Mouse (Mus musculus) MN1 (cell line): ENCODE data around the gene Phf24.

ENCODE experiments used
- DNase-seq: peaks from one replicate; pipeline ENCODE4 v3.0.0-alpha.2; 2016; ENCODE audit warnings: low spot score

The Phf24 gene

DNA sequence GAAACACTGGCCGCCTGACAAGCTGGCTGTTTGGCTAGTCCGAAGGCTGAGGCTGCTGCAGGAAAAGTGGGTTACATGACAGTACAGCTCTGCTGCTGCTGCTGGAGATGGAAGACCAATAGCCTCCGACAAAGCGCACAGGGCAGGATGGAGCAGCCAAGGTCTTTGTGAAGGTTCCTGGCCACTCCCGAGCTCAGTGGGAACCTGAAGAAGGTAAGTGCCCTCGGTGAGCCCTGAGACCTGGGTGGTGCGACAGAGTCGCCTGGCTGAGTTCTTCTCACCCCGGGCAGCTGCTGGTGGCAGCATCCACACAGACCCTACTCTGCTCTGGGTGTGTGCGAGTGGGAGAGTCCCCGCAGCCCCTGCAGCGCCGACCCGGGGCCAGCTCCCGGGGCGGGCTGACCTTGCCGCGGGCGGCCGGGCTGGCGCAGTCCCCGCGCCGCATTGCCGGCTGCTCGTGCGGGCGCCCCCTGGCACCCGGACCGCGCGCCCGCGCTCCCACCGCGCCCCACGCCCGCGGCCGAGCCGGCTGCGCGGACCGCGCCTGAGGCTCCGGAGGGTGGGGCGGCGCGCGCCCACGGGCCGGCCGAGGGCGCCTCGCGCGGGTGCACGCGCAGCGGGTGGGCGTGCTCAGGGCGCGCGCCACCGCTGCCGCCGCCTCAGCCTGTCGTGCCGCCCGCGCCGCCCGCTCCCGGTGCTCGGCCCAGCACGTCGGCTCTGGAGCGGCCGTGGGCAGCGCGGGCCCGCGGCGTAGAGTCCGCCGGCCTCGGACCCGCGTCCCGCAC is at the start of gene Phf24:
Gene Phf24 (plus strand): TSS at position 44 of the 785 bp plus-strand sequence.
- DNase-seq = no peak

DNA sequence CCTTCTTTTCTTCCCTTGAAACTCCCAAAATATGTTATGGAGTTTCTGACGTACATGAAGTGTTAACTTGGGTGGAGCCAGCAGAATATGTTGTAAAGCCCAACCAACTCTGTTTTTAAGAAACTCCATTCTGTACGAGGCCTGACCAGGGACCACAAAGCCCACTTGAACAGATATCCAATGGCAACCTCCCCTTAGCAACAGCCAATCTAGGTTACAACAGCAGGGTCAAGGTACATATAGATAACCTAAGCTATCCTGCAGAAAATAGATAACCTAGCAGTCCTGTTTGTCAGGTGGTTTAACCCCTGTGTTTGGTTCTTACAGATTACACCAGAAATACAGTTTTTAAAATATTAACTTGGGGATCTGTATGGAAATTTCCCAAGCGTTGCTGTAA is 49.1 kb upstream of the Phf24 start:
- no peak for DNase-seq

DNA sequence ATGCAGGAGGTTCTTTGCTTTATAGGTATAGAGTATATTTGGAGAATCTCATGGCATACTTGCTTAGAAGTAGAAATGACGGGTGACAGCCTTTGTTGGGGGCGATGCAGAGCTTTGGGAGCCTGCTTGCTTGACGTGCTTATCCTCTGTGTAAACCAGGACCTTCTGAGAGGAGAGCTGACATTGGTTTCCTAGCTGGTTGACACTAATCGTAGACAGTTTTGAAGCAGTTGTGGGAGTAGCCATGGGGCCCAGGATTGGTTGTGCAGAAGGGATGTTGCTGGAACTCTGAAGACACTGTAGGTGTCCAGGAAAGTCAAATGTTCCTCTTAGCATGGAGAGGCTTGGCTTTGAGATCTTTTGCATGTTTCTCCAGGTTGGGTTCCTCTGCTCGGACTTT is 48.3 kb upstream of the Phf24 start:
- DNase-seq = no peak

DNA sequence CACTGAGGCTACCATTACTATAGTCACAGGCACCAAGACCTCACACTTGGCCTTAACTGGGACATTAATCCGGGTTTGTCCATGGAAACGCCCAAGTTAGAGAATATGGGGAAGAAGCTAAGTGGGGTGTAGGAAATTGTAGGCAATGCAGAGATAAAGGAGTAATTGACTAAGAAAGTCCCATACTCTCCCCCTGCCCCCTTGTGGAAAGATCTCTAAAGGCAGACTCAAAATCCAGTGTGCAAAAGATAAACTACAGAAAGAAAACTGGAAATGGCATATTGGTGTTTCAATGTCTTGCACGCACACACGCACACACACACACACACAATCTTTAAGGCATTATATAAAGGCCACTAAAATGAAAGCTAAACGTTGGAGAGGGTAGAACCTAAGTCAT is 45.7 kb upstream of the Phf24 start:
- DNase-seq = no peak

DNA sequence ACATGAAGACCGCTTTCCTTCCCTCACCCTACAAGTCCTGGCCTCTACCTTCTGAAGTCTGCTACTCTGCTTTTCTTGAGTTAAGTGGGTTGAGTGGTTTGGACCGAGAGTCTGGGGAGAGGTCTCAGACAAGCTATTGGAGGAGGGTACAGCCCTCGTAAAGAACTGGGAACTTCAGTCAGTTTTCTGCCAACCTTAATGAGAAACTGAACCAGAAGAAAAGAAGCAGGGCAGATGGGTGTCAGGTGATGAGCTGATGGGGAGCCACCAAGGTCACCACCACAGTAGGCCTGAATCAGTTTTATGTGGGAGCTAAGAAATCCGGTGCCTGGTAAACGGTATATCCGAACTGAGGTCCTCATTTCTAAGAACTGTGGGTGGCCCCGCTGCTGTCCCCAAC is 44.3 kb upstream of the Phf24 start:
- no peak for DNase-seq

DNA sequence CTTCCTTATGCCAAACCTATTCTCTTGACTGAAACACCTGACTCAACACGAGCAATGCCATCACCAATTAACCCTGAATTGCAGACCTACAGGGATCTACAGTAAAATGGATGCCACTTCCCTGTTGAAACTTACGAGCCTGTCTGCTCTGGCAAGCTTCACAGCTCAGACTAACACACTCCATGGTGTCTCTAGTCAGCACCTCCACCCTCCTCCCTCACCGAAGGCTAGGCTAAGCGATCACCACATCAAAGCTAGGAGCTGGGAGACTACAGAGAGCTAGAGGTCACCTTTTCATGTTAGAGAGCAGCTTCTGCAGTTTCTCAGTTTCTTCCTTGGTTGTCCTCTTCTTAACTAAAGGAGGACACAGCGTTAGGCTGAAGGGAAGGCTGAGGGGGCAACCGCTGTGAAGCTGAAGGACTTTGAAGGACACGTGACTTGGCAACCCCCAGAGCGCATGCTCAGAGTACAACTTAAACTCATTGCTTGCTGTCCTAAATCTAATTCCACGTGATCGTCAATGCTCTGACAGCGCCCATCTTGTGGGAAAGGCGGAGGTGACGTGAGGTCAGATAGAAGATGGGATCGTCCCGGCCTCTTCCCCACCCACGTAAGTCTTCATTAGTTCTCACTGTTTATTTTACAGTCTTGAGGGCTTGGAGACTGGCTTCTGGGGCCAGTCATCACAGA is 43.6 kb upstream of the Phf24 start:
- no peak for DNase-seq

DNA sequence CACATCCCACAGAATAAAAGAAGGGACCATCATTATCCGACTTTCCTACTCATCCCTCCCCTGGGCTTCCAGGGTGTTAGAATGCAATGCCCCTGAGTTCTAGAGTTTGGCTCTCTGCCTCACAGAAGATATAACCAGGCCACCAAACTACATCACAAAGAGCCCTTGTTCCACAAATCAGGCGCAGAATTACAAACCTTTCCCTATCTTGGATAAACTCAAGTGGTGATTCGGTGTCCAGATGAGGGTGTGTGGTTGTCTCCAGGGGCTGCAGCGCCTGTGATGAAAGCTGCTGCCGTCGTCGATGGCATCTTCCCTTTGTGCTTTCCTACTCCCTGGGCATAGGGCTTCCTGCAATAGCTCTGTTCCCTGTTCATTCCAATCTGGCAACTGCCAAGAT is 42.3 kb upstream of the Phf24 start, which contains the start of gene Fam205c:
Gene Fam205c (minus strand): TSS at position 101 of the 400 bp plus-strand sequence.
- DNase-seq = no peak

DNA sequence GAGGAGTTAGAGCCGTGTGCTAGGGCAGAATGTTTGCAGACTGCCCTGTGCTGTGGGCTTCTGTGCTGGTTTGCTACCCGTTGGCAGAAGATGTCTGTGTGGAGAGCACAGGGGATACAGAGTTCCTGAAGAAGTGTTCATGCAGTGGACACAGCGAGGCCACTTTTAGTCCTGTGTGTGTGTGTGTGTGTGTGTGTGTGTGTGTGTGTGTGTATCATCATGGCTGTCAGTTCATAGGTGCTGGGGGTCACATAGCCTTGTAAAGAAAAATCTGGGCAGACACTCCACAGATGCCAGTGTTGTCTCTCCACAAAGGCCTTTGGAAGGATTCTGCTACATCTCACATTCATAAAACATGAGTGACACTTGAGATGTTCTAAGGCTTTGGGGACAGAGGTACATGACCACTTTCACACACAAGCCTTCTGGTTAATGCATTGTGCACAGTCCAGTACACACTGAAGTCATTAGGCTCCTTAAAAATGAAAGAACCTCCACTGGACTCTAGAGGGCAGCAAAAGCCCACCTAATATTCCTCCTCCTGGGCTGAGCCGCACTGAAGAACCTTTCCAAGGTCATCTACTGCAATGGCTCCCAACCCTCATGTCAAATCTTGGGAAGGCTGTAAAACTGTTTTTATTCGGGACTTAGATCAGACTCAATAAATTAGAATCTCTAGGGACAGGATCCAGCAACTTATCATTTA is 39.7 kb upstream of the Phf24 start:
- DNase-seq = peak; percentile 75

DNA sequence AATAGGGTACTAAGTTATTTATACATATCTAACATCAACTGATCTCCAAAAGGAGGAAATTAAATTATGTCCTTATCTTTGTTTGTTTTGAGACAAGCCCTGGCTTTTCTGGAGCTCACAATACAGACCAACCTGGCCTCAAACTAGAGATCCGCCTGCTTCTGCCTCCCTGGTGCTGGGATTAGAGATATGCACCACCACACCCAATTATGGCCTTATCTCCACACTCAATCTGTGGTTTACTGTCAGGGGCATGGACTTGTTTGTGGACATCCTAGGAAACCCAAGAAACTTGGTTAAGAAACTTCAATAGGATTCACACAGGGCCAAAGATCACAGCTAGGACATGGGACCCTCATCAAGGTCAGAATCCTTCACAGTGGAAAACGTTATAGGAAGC is 38.8 kb upstream of the Phf24 start:
- no peak for DNase-seq

DNA sequence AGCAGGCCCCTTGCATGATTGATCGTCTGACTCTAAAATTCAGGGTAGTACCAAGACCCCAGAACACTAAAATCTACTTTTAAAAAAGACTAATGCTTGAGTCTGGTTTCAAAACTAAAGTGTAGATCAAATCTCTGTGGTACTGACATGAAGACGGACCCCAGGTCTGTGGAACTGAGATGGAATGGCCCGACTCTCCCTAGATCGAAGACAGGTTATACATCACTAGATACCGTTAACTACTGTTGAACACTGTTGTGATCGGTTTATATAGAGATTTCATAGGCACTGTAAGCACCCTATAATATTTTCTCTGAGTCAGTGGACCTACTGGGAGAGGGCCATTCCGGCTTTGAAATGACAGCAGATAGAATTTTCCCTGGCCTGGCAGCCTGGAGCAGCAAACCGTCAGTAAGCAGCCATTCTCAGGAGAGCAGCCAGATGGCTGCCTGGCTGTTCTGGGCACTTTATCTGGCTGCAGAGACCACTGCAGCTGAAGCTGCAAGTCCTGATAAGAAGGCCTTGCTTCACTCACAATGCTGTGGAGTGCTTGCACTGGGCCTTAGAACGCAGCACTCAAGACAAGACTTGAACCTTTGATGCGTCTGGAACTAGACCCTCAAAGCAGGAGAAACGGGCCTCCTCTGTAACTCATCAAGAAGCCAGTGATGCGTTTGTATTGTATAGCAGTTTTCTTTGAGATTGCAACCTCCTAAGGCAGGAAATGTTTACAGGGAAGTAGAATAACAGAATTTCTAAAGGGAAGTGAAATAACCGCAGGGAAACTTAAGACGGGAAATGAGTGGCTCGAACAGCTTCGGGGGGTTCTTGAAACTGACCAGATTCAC is 36.4 kb upstream of the Phf24 start:
- DNase-seq = peak; percentile 14

DNA sequence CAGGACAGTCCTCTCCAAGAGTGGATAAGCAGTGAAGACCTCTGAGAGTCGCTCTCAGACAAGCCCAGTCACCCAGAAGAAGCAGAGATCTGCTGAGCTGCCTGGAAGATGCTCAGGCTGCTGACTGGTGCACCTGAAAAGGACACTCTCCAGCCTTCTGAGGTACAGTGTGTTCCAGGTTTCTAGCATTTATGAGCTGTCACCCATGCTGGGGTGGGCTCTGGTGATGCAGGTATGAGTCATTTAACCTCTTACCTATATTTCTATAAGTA is 35.8 kb upstream of the Phf24 start:
- no peak for DNase-seq

DNA sequence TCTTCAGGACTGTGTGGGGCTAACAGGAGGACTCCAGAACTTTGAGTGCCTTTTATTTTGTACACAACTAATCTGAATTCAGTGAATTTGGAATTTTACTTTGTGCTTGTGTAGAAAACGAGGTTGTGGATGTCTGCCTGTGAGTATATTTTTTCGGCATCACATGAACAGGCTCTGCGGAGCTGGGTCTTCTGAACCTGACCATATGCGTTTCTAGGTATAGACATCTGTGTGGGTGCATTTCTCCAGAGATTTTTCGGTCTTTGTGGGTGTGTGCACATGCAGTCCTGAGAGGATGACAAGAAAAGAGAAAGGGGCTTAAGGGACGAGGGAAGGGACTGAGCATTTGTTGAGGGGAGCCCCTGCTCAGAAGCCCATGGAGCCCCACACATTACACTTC is 29.5 kb upstream of the Phf24 start:
- no peak for DNase-seq

DNA sequence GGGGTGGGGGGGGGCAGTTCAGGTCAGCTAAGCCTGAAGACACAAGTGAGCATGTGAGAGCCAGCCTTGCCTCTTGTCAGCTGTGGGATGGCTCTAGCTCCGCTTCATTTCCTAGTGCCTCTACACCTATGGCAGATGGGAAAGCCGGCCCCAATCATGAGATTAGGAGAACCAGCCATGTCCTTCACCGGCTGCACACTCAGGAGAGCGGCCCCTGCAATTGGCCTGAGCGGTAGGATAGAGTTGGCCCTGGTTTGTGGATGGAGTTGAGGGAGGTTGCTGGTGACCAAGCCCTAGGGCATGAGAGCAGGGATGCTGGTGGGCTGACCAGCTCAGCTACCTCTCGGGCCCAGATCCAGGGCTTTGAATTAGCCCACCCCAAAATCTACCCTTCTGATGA is 27.7 kb upstream of the Phf24 start:
- DNase-seq = no peak

DNA sequence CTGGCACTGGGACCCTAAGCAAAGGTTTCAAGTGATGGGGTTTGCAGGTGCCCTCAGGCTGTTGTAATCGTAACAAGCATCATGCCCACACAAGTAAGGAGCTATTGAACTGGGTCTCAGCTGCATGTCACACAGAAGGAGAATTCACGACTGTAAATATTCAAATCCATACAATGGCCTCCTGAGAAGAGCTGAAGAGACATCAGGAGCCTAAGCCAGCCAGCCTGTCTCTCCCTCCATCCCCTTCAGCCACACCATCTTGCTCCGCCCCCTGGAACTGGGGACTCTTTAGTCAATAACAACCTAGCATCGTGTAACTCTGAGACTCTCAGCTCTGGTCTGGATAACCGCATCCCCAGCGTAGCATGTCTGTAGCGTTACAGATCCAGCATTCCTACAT is 25.3 kb upstream of the Phf24 start:
- DNase-seq = no peak

DNA sequence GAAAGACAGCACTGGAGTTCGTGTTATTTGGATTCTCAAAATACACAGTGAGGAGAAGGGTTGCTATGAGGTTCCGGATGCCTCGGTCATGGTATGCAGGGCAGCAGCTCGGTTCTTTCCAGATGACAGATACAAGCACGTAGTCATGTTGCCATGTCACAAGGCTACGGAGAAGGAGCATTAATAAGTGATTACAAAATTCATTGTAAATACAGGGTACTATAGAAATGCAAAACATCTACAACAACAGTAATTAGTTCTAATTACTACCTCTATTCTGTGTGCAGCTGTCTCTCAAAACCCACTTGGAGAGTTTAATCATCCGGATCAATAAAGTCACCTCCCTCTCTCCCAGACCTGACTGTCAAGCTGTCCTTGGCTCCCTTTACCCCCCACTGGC is 21.3 kb upstream of the Phf24 start:
- no peak for DNase-seq

DNA sequence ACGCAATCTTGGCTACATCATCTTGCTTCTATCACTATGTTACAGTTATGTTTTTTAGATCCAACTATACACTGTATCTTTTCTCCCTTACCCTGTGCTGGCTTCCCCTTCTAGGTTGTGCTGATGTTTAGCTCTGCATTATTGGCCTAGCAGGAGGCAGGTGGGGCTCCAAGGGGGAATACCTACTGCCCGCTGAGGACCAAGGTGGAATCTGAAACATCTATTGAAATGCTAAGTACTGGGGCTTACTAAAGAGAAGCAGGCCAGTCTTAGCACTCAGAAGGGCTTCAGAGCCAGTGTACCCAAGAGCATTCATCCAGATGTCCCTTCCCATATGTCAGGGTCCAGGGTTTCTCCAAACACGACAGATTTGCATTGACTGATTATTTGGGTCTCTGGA is 17.5 kb upstream of the Phf24 start:
- DNase-seq = no peak

DNA sequence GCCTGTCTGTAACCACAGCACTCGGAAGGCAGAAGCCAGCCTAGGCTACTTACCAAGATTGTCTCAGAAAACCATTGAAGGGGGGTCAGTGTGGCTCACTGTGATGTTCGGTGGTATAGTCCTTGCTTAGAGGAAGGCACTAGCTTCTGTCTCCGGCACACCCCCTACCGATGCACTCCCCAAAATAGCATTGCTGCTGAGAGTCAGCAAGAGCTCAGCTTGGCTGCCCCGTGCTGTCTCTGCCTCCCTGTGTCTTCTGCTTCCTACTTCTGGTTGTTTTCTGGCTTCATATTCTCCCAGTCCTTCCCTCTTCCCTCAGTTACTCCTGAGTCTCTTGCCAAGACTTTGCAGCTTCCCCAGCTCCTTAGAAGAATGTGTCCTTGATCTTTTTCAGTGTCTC is 15.6 kb upstream of the Phf24 start:
- DNase-seq = no peak

DNA sequence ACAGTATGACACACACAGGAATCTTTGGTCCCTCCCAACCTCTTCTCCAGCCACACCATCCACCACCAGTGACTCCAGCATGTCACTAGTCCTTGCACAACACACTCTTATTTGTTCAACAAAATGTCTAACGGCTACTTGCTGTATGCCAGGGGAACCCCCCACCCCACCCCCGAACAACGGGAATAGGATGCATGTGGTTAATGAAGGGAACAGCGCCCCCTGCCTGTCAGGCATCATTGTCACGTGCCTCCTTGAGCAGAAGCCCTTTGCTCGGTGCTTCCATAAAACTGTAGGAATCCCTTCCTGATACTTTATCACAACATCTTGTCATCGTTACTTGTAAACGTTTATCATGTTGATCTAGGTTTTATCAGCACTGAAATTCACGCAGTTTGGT is 14.3 kb upstream of the Phf24 start:
- no peak for DNase-seq

DNA sequence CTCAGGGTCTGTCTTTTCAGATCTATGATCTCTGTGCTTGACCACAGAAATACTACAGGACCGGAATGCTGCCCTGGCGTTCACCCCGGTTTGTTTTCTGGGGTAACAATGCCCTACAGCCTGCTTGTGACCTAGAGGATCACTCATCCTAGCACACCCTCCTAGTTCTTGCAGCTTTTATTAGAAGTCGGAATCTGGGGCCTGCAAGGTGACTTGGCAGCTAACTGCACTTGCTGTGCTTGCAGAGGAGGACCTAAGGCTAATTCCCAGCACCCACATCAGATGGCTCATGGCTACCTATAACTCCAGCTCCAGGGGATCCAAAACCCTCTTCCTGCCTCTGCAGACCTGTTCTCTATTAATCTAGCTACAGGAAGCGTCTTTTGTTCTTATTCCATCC is 13.7 kb upstream of the Phf24 start:
- no peak for DNase-seq

DNA sequence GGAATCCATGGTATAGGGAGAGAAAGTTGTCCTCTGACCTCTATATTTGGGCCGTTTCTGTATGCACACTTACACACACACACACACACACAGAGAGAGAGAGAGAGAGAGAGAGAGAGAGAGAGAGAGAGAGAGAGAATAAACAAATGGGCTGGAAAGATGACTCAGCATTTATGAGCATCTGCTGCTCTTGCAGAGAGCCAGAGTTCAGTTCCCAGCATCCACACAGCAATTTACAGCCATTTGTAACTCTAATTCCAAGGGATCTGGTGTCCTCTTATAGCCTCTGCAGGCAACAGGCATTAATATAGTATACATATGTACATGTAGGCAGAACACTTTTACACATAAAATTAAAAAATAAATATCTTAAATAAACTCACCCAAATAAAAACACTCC is 12.5 kb upstream of the Phf24 start:
- DNase-seq = no peak

DNA sequence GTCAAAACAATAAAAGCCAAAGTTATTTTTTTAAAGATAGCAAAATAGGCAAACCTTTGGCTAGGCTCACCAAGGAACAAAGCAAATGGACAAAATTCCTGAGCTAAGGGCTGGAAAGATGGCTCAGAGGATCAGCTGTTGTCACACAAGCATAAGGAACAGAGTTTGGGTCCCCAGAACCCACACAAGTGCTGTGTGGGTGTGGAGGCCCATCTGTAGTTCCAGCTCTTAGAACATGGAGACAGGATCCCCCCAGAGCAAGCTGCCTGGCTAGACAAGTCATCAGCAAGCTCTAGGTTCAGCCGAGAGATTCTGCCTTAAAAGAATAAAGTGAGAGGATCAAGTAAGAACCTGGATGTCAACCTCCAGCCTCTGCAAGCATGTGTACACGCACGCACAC is 11.9 kb upstream of the Phf24 start:
- no peak for DNase-seq

DNA sequence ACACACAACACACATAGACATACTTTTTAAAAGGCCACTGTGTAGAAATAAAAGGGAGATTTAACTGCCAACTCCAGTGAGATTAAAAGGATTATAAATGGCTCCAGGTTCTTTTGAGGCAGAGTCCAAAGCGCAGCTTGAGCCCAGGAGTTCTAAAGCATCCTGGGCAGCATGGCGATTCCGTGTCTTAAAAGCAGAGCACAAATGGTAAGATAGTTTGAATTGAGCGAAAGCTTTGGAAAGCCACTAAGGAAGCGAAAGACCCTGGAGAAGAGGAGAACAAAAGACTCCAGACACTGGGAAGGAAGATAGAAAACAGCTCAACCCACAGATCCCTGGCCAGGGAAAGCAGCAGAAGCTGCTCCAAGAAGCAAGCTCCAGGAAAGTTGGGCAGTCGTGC is 11.5 kb upstream of the Phf24 start:
- no peak for DNase-seq

DNA sequence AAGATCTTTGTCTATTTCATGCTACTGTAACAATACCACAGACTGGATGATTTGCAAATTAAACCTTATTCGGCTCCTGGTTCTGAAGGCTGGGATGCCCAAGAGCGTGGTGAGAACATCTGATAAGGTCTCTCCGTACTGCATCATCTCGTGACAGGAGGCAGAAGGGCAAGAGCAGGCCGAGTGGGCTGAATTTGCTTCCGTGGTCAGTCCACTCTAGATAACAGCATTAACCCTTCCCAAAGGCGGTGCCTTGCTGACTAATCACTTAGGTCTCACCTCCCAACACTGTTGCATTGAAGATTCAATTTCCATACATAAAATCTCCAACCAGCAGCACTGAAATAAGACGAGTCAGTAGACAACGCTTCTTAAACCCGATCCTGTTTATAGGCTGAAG is 3.1 kb upstream of the Phf24 start:
- no peak for DNase-seq
